Mouse (Mus musculus) adrenal gland (tissue): ENCODE data around the gene Ttc23.

Source experiments
- intact Hi-C: fragments of 180-260 bp; cut with DNase I; formaldehyde crosslinking; loops from one replicate; pipeline ENCODE4 v1.15.1; 2025

The Ttc23 gene

GRCm38 (mm10) chr7:67644291-67644690, 2.9 kb upstream of the Ttc23 start:
- intact Hi-C loops = no loop called here

- intact Hi-C loops = no loop called here
Observed at GRCm38 (mm10) chr7:67644833-67645680, 2.2 kb upstream of the Ttc23 start, which contains the start of gene Lrrc28. Gene Lrrc28 (minus strand): TSS chr7:67645268.

GRCm38 (mm10) chr7:67645681-67646014, 1.6 kb upstream of the Ttc23 start:
- intact Hi-C loops = no loop called here

- intact Hi-C loops = no loop called here
Observed at GRCm38 (mm10) chr7:67646131-67646530, 1.1 kb upstream of the Ttc23 start.

- intact Hi-C loops = no loop called here
Observed at GRCm38 (mm10) chr7:67648376-67648775, 1.2 kb downstream of the Ttc23 start.

- intact Hi-C loops = no loop called here
Observed at GRCm38 (mm10) chr7:67652211-67652610, 5.0 kb downstream of the Ttc23 start.

- intact Hi-C loops = no loop called here
Observed at GRCm38 (mm10) chr7:67654668-67655067, 7.5 kb downstream of the Ttc23 start.

GRCm38 (mm10) chr7:67655186-67655585, 8.0 kb downstream of the Ttc23 start:
- intact Hi-C loops = no loop called here

- intact Hi-C loops = no loop called here
Observed at GRCm38 (mm10) chr7:67658110-67658509, 10.9 kb downstream of the Ttc23 start.

- intact Hi-C loops = no loop called here
Observed at GRCm38 (mm10) chr7:67662424-67662823, 15.2 kb downstream of the Ttc23 start.

- intact Hi-C loops = no loop called here
Observed at GRCm38 (mm10) chr7:67663981-67664694, 16.9 kb downstream of the Ttc23 start.

GRCm38 (mm10) chr7:67670965-67671364, 23.8 kb downstream of the Ttc23 start:
- intact Hi-C loops = loop anchor here (10.0 kb wide), 1 partner anchor 284 kb away; the partner anchor contains the start of gene Igf1r

- intact Hi-C loops = loop anchor here (1.0 to 10.0 kb wide), 2 partner anchors 87 to 282 kb away; partner anchors contain the start of genes Igf1r and Synm
Observed at GRCm38 (mm10) chr7:67672650-67673049, 25.4 kb downstream of the Ttc23 start.

GRCm38 (mm10) chr7:67673656-67674055, 26.4 kb downstream of the Ttc23 start:
- intact Hi-C loops = loop anchor here (1.0 to 10.0 kb wide), 3 partner anchors 25 to 281 kb away; partner anchors contain the start of genes Igf1r and Synm

- intact Hi-C loops = loop anchor here (10.0 kb wide), 1 partner anchor 276 kb away; the partner anchor contains the start of gene Igf1r
Observed at GRCm38 (mm10) chr7:67678878-67679499, 31.8 kb downstream of the Ttc23 start.

- intact Hi-C loops = no loop called here
Observed at GRCm38 (mm10) chr7:67681078-67681477, 33.9 kb downstream of the Ttc23 start.

GRCm38 (mm10) chr7:67683006-67683405, 35.8 kb downstream of the Ttc23 start:
- intact Hi-C loops = no loop called here

GRCm38 (mm10) chr7:67686545-67686944, 39.3 kb downstream of the Ttc23 start:
- intact Hi-C loops = no loop called here

- intact Hi-C loops = no loop called here
Observed at GRCm38 (mm10) chr7:67688281-67688680, 41.1 kb downstream of the Ttc23 start.

GRCm38 (mm10) chr7:67689793-67690192, 42.6 kb downstream of the Ttc23 start:
- intact Hi-C loops = no loop called here

- intact Hi-C loops = no loop called here
Observed at GRCm38 (mm10) chr7:67691036-67691435, 43.8 kb downstream of the Ttc23 start.

GRCm38 (mm10) chr7:67692141-67692540, 44.9 kb downstream of the Ttc23 start:
- intact Hi-C loops = no loop called here
